In genomic region chr2:78873946-78874345, GRCm38 (mm10) we compare ENCODE assay signal across 10 mouse cellular contexts. TPM values are rescaled to one million over a fixed set of nuclear protein-coding genes. Genes with fewer than 3 reads are reported as not detected.
DNase-seq lines count a peak whose midpoint lies in the region; ATAC-seq and TF ChIP-seq lines count a peak whose summit lies in the region.
"Had no signal": no experiment of that assay in that cellular context is flagged by ENCODE, and none has a peak within 500 bp of the region (broad histone marks: within the 10 kb centered on the region; RNA-seq: fewer than 3 reads in every experiment).

No protein-coding gene starts in this region.

- H3K4me1 ChIP-seq in forebrain, embryonic 12.5 days: peaks cover 47% of the 10 kb centered on the region
- peaks cover 47% of the 10 kb centered on the region for H3K4me1 ChIP-seq in hindbrain, embryonic 14.5 days (replicated peaks; ENCODE audit: control insufficient read depth, insufficient read depth, low read length)
- no peaks in the 10 kb centered on the region; the same call in 1 of the 2 replicates for H3K4me1 ChIP-seq in midbrain, postnatal 0 days (ENCODE audit: insufficient read depth, low read length)

- peak overlapping the region; percentile 89 for H3K4me3 ChIP-seq in layer of hippocampus, adult 2 months
- H3K4me3 ChIP-seq in forebrain, embryonic 12.5 days (replicated peaks): peak overlapping the region; percentile 20; the same call in 1 of the 2 replicates
- H3K4me3 ChIP-seq in hindbrain, embryonic 14.5 days (replicated peaks; ENCODE audit: low read length): peak overlapping the region; percentile 13
- peak overlapping the region; percentile 26 for H3K4me3 ChIP-seq in midbrain, postnatal 0 days (ENCODE audit: low read depth, low read length)

- H3K9me3 ChIP-seq in forebrain, embryonic 12.5 days: no peaks in the 10 kb centered on the region
- H3K9me3 ChIP-seq in hindbrain, embryonic 14.5 days (ENCODE audit: control insufficient read depth, low read length): no peaks in the 10 kb centered on the region
- H3K9me3 ChIP-seq in midbrain, postnatal 0 days (ENCODE audit: low read length): no peaks in the 10 kb centered on the region

- peak overlapping the region; percentile 23; the same call in 1 of the 2 replicates for H3K27ac ChIP-seq in layer of hippocampus, adult 2 months
- no peak overlapping the region for H3K27ac ChIP-seq in forebrain, embryonic 12.5 days
- H3K27ac ChIP-seq in hindbrain, embryonic 14.5 days: no peak overlapping the region
- no peak overlapping the region for H3K27ac ChIP-seq in midbrain, postnatal 0 days (ENCODE audit: low read depth, low read length)

- H3K36me3 ChIP-seq in forebrain, embryonic 12.5 days (replicated peaks): peaks cover 6% of the 10 kb centered on the region
- peaks cover 8% of the 10 kb centered on the region for H3K36me3 ChIP-seq in hindbrain, embryonic 14.5 days (replicated peaks; ENCODE audit: control insufficient read depth, insufficient read depth)
- H3K36me3 ChIP-seq in midbrain, postnatal 0 days (ENCODE audit: insufficient read depth, low read length): no peaks in the 10 kb centered on the region; the same call in 1 of the 2 replicates

- no peaks in the 10 kb centered on the region for H3K27me3 ChIP-seq in forebrain, embryonic 12.5 days
- H3K27me3 ChIP-seq in hindbrain, embryonic 14.5 days (ENCODE audit: control insufficient read depth, insufficient read depth, low read length): no peaks in the 10 kb centered on the region
- H3K27me3 ChIP-seq in midbrain, postnatal 0 days (ENCODE audit: insufficient read depth, low read length): no peaks in the 10 kb centered on the region

- H3K4me2 ChIP-seq in forebrain, embryonic 12.5 days: peak overlapping the region; percentile 48
- H3K4me2 ChIP-seq in hindbrain, embryonic 14.5 days (replicated peaks): peak overlapping the region; percentile 93
- peak overlapping the region; percentile 48 for H3K4me2 ChIP-seq in midbrain, postnatal 0 days (ENCODE audit: low read depth, low read length, poor library complexity, severe bottlenecking)

- no peak overlapping the region for H3K9ac ChIP-seq in forebrain, embryonic 12.5 days
- peak overlapping the region; percentile 4; the same call in 1 of the 2 replicates for H3K9ac ChIP-seq in hindbrain, embryonic 14.5 days
- H3K9ac ChIP-seq in midbrain, postnatal 0 days (replicated peaks; ENCODE audit: low read length, poor library complexity, severe bottlenecking): peak overlapping the region; percentile 36; the same call in 1 of the 2 replicates

- ATAC-seq in forebrain, embryonic 12.5 days (ENCODE audit: low FRiP score): no peak
- ATAC-seq in hindbrain, embryonic 14.5 days (ENCODE audit: low FRiP score): no peak
- no peak for ATAC-seq in midbrain, postnatal 0 days (ENCODE audit: low FRiP score)

- WGBS in forebrain, embryonic 12.5 days: 47% methylated on average over 2 of the region's 2 CpGs
- 39% methylated on average over 2 of the region's 2 CpGs for WGBS in hindbrain, embryonic 14.5 days
- WGBS in midbrain, postnatal 0 days: 41% methylated on average over 2 of the region's 2 CpGs

- TF ChIP-seq CTCF in layer of hippocampus, adult 2 months (conservative IDR thresholded peaks at IDR 0.05): no peak
- no peak for TF ChIP-seq CTCF in midbrain, postnatal 0 days (IDR thresholded peaks at IDR 0.05)

- no peak for DNase-seq in layer of hippocampus, adult 2 months (ENCODE audit: low spot score in 2 of 2)
- DNase-seq in layer of hippocampus, adult 9-10 months (ENCODE audit: low spot score): no peak
- DNase-seq in hindbrain, embryonic 14.5 days (ENCODE audit: low spot score): no peak
- DNase-seq in midbrain, postnatal 0 days (ENCODE audit: low spot score): no peak
- no peak for DNase-seq in gastrocnemius, adult 8-10 months (ENCODE audit: low spot score in 2 of 2)
- DNase-seq in thymus, adult 18-20 months: no peak
- DNase-seq in lung, postnatal 14 days: no peak
- DNase-seq: lung, adult 2 months; right cerebral cortex, postnatal 4 days had no signal

RNA-seq across cellular contexts. Expression of gene Ube2e3, which starts 6.0 kb away (rescaled TPM):
- total RNA-seq in layer of hippocampus, adult 2 months (2021): 100 to 1,000 TPM; 104 to 106 TPM
- 243 and 249 TPM in 2 replicates for polyA plus RNA-seq in forebrain, embryonic 12.5 days (2016; fragmentation: Nextera tagmentation; extraction: Ambion mirVana)
- polyA plus RNA-seq in hindbrain, embryonic 14.5 days (2014; fragmentation: Nextera tagmentation; extraction: Ambion mirVana): 293 and 295 TPM in 2 replicates
- 196 and 228 TPM in 2 replicates for total RNA-seq in midbrain, postnatal 0 days (2014; rRNA removed)
- 179 and 200 TPM in 2 replicates for polyA plus RNA-seq in midbrain, postnatal 0 days (2015; fragmentation: Nextera tagmentation; extraction: Ambion mirVana)
- total RNA-seq in gastrocnemius, adult 8-10 months (2022): 10 to 100 TPM; 27.3 to 33.9 (median 29.8) TPM

Comparison
In these comparisons a context has a peak if more than half of its experiments do, and no peak if none do; other contexts are left out.
1. H3K4me3 ChIP-seq: peak in every context shown above with its lines; median percentile 89 in layer of hippocampus, adult 2 months; 26 in midbrain, postnatal 0 days; 20 in forebrain, embryonic 12.5 days; 13 in hindbrain, embryonic 14.5 days.